Mouse (Mus musculus) adrenal gland, adult (tissue): ENCODE results near the gene Mettl8.
A peak's percentile ranks its signal among the peaks of the same experiment; 100 is the strongest.

ENCODE experiments used
- DNase-seq, 2 experiments: peaks; one replicate each; pipeline ENCODE4 v3.0.0; 2022 to 2023; ENCODE audit warnings: low spot score in 1 of 2; ENCODE audit not compliant: inconsistent age in 2 of 2

Gene Mettl8

GRCm38 (mm10) chr2:70989201-70990191 lies 65.9 kb downstream of the Mettl8 start:
- DNase-seq: peak; percentile 44 to 79

GRCm38 (mm10) chr2:70978271-70978670 lies 77.1 kb downstream of the Mettl8 start:
- peak; percentile 49 to 69 for DNase-seq

GRCm38 (mm10) chr2:70974769-70975168 lies 80.6 kb downstream of the Mettl8 start:
- no peak for DNase-seq

- DNase-seq: no peak
Measured at GRCm38 (mm10) chr2:70972795-70973518, 82.4 kb downstream of the Mettl8 start.

- no peak for DNase-seq
Measured at GRCm38 (mm10) chr2:70970158-70970741, 85.1 kb downstream of the Mettl8 start.

- DNase-seq: no peak
Measured at GRCm38 (mm10) chr2:70968305-70968704, 87.1 kb downstream of the Mettl8 start.

- DNase-seq: no peak
Measured at GRCm38 (mm10) chr2:70967216-70967615, 88.2 kb downstream of the Mettl8 start.

GRCm38 (mm10) chr2:70964809-70965208 lies 90.6 kb downstream of the Mettl8 start:
- DNase-seq: no peak

GRCm38 (mm10) chr2:70962921-70963320 lies 92.5 kb downstream of the Mettl8 start:
- DNase-seq: peak; percentile 76 to 80

GRCm38 (mm10) chr2:70961086-70961941 lies 94.1 kb downstream of the Mettl8 start:
- DNase-seq: no peak

- DNase-seq: no peak
Measured at GRCm38 (mm10) chr2:70960090-70960489, 95.3 kb downstream of the Mettl8 start.

GRCm38 (mm10) chr2:70959337-70959736 lies 96.0 kb downstream of the Mettl8 start:
- no peak for DNase-seq

- no peak for DNase-seq
Measured at GRCm38 (mm10) chr2:70958536-70958935, 96.8 kb downstream of the Mettl8 start.

GRCm38 (mm10) chr2:70953616-70954015 lies 101.8 kb downstream of the Mettl8 start:
- DNase-seq: no peak

GRCm38 (mm10) chr2:70951944-70952343 lies 103.4 kb downstream of the Mettl8 start:
- DNase-seq: no peak

GRCm38 (mm10) chr2:70944511-70945305 lies 110.7 kb downstream of the Mettl8 start:
- DNase-seq: no peak

GRCm38 (mm10) chr2:70940826-70941225 lies 114.6 kb downstream of the Mettl8 start:
- DNase-seq: no peak

- no peak for DNase-seq
Measured at GRCm38 (mm10) chr2:70938844-70939494, 116.4 kb downstream of the Mettl8 start.

GRCm38 (mm10) chr2:70934772-70935171 lies 120.6 kb downstream of the Mettl8 start:
- DNase-seq: no peak
